Mouse (Mus musculus) adrenal gland, adult 10 weeks (tissue): ENCODE data around the gene Olfr1315-ps1. TPM values are rescaled to one million over a fixed set of nuclear protein-coding genes. Genes with fewer than 3 reads are reported as not detected.

Experiments
- polyA plus RNA-seq: library from polyadenylated mRNA; stranded (reverse); fragments of 350-450 nt; fragmentation: Illumina TruSeq; extraction: RNeasy Lipid Tissue Mini Kit (QIAGEN cat#74804); gene quantifications from one replicate; pipeline ENCODE4 v1.2.3, GENCODE M21; 2014; ENCODE audit warnings: low read depth, low replicate concordance

The Olfr1315-ps1 gene
- not detected for polyA plus RNA-seq

DNA sequence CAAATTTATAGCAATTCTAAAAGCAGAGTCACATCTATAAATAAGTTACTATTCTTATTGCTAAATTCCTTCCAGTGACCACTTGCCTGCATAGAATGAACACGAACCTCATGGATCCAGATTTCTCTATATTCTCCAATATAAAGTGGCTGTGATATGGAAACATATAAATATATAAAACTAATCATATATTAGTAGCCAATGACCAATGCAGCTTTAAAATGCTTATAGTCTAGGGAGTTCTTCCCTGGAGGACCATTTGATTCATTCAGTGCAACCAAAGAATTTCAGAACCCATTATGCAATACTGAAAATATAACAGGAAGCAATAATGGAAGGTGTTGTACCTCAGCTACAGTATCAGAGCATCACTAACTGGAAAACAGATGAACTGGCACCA is at the start of gene Olfr1315-ps1:
Gene Olfr1315-ps1 (minus strand): TSS at position 101 of the 400 bp plus-strand sequence.

GRCm38 (mm10) chr2:112153898-112154297 is 38.7 kb upstream of the Olfr1315-ps1 start, which contains the start of gene Olfr1318:
Gene Olfr1318, plus strand, starts transcription at chr2:112154198.

GRCm38 (mm10) chr2:112140029-112140428 is 24.8 kb upstream of the Olfr1315-ps1 start, which contains the start of gene Olfr1317:
Gene Olfr1317, plus strand, starts transcription at chr2:112140329.

GRCm38 (mm10) chr2:112134877-112135276 is 19.6 kb upstream of the Olfr1315-ps1 start, which contains the start of gene Olfr1316:
Gene Olfr1316, minus strand, starts transcription at chr2:112134977.

DNA sequence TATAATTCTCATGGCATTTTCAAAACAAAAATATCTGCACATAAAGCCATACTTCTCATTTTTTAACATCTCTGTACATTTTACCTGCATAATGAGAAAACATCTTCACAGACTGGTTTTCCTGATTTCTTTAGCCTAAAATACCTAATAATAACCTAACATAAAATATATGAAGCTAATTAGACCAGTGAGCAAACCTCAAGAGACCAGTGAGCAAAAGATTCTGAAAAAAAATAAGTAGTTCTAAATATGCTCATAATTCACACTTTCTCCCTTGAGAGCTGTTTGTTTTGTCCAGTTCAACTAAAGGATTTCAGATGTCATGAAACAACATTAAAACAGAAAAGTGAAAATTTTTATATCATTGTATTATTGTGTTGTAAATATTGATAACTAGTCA is 18.6 kb downstream of the Olfr1315-ps1 start, which contains the start of gene Olfr1314:
Gene Olfr1314 (minus strand): TSS at position 101 of the 400 bp plus-strand sequence.

GRCm38 (mm10) chr2:112077743-112078142 is 37.5 kb downstream of the Olfr1315-ps1 start, which contains the start of gene Olfr1313:
Gene Olfr1313, minus strand, starts transcription at chr2:112077843.

Other genes with a start within 250 kb of the Olfr1315-ps1 start
- not detected for gene Olfr1305, start 238.3 kb downstream of the Olfr1315-ps1 start, polyA plus RNA-seq
- not detected for gene Olfr1306, start 199.2 kb downstream of the Olfr1315-ps1 start, polyA plus RNA-seq
- gene Olfr1307, start 166.0 kb downstream of the Olfr1315-ps1 start, polyA plus RNA-seq, result not detected
- gene Olfr1308, start 150.5 kb downstream of the Olfr1315-ps1 start, polyA plus RNA-seq, result not detected
- not detected for gene Olfr1309, start 125.2 kb downstream of the Olfr1315-ps1 start, polyA plus RNA-seq
- gene Olfr1310, start 102.7 kb downstream of the Olfr1315-ps1 start, polyA plus RNA-seq, result not detected
- not detected for gene Olfr1311, start 91.0 kb downstream of the Olfr1315-ps1 start, polyA plus RNA-seq
- gene Olfr1312, start 65.2 kb downstream of the Olfr1315-ps1 start, polyA plus RNA-seq, result not detected
- not detected for gene Olfr1313, start 37.6 kb downstream of the Olfr1315-ps1 start, polyA plus RNA-seq
- not detected for gene Olfr1314, start 18.7 kb downstream of the Olfr1315-ps1 start, polyA plus RNA-seq
- gene Olfr1316, start 19.5 kb upstream of the Olfr1315-ps1 start, polyA plus RNA-seq, result not detected
- gene Olfr1317, start 24.9 kb upstream of the Olfr1315-ps1 start, polyA plus RNA-seq, result not detected
- not detected for gene Olfr1318, start 38.8 kb upstream of the Olfr1315-ps1 start, polyA plus RNA-seq
- not detected for gene Lpcat4, start 124.0 kb upstream of the Olfr1315-ps1 start, polyA plus RNA-seq
- gene Nutm1, start 143.9 kb upstream of the Olfr1315-ps1 start, polyA plus RNA-seq, result not detected
- gene Nop10, start 146.5 kb upstream of the Olfr1315-ps1 start, polyA plus RNA-seq, result 59.7 TPM
- gene Slc12a6, start 150.4 kb upstream of the Olfr1315-ps1 start, polyA plus RNA-seq, result 55.3 TPM
- gene Gm21985, start 150.9 kb upstream of the Olfr1315-ps1 start, polyA plus RNA-seq, result 4.4 TPM